Mouse (Mus musculus) embryonic fibroblast, embryonic 13.5 days (primary cell): ENCODE measurements at regions not wholly inside any gene's neighbourhood (a gene's known extent, or its start where the extent isn't known, plus 50 kb on each side); places are given as distances from the start of the nearest gene placed in this dataset.

Experiments
- H3K27ac ChIP-seq: 2 replicates; pipeline ENCODE4 v1.5.1; 2012; ENCODE audit warnings: low read length, control low read depth, inconsistent platforms; ENCODE audit not compliant: insufficient read depth
- H3K4me1 ChIP-seq: 2 replicates; pipeline ENCODE4 v1.6.1; 2011; ENCODE audit warnings: low read length; ENCODE audit not compliant: control insufficient read depth, insufficient read depth
- H3K4me3 ChIP-seq: 2 replicates; pipeline ENCODE4 v1.5.1; 2011; ENCODE audit warnings: mild to moderate bottlenecking, control low read depth, low read length; ENCODE audit not compliant: insufficient read depth
- POLR2A ChIP-seq: IDR thresholded peaks from 2 replicates; pipeline ENCODE4 v1.6.1; 2011; ENCODE audit warnings: low read depth, mild to moderate bottlenecking, control low read depth, low read length, moderate library complexity

GRCm38 (mm10) chr17:45784496-45784895 lies 50.9 kb upstream of the 1600014C23Rik start:
- no peak overlapping the region for H3K27ac ChIP-seq
- 0 out of 2 replicates have a peak, but pooled peaks cover 4% of the 10 kb centered on the region for H3K4me1 ChIP-seq
- no peak for TF ChIP-seq POLR2A
- no peak overlapping the region for H3K4me3 ChIP-seq
